Mouse (Mus musculus) cerebellum, adult 2 months (tissue): ENCODE measurements around the gene Pxdc1.

Experiments
- CTCF ChIP-seq: fragments of 200-500 bp; IDR thresholded peaks from 2 replicates; pipeline ENCODE4 v1.5.1; 2011; ENCODE audit warnings: low read depth, mild to moderate bottlenecking, control low read depth, low read length, moderate library complexity, borderline replicate concordance; ENCODE audit not compliant: insufficient read depth
- POLR2A ChIP-seq: fragments of 200-500 bp; IDR thresholded peaks from 2 replicates; pipeline ENCODE4 v1.6.1; 2011; ENCODE audit warnings: low read length, control low read depth, borderline replicate concordance; ENCODE audit not compliant: insufficient read depth

DNA sequence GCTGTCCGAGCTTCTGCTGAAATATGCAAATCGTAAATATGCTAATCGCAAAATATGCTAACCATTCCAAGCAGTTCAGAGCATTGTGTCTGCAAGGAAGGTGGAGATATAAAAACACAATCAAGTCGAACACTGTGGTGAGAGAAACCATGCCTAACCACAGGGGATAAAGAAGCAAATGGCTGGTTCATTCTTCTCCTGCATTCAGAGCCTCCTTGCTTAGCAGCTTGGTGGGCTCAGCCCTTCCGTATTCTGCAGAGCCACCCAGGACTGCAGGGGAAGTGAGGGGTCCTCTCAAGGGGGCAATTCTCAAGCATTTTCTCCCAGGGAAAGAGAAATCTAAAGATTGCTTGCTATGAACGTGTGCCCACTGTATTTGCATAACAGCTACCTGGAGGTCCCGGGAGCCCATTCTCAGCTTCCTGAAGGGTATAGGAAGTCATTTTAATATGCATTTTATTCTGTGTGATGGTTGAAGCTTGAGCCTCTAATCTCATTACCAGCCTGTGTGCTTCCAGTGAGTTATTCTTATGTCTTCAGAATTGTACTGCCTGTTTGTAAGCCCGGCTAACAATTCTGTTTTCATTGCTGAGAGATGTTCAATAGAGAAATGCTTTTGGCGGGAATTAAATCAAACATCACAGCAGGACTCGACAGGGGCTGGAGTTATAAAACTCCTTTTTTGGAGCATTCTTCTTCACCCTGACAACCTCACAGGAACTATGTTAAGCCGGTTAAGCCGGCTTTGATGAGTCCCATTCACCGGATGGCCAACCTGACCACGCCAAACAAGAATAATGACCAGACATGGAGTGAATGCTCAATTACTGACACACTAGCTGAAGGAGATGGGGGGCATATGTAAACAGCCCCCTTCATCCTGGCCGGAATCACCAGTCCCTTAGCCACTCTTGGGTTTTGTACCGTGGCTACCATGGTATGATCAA, 16.9 kb upstream of the Pxdc1 start:
- TF ChIP-seq CTCF (no peak), POLR2A (no peak)
